Mouse (Mus musculus) spleen, adult 2 months (tissue): ENCODE measurements at regions not wholly inside any gene's neighbourhood (a gene's known extent, or its start where the extent isn't known, plus 50 kb on each side); places are given as distances from the start of the nearest gene placed in this dataset.

ENCODE experiments used
- CTCF ChIP-seq: fragments of 200-500 bp; IDR thresholded peaks from 2 replicates; pipeline ENCODE4 v1.5.1; 2011; ENCODE audit warnings: mild to moderate bottlenecking, inconsistent platforms; ENCODE audit not compliant: insufficient read depth, insufficient read length, insufficient replicate concordance; ENCODE audit errors: extremely low read depth
- POLR2A ChIP-seq: fragments of 200-500 bp; IDR thresholded peaks from 2 replicates; pipeline ENCODE4 v1.6.1; 2011; ENCODE audit warnings: low read depth, low read length, inconsistent platforms

DNA sequence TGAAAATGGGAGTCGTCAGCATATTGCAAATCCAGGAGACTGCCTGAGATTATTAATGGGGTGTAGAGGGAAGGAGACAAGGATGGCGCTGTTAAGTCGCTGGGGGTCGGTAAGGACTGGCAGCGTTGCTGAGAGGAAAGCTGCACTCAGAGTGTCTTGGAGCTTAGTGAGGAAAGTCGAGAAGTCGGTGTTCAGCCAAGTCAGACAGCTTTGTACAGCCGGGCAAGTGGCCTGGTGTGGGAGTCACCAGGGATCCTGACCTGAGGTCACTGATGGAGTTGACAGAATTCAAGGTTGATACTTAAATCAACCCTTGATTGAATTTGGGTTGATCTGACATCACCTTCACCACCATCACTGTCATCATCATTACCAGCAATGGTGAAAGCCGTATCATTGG lies 175.3 kb downstream of the Slc30a10 start:
- TF ChIP-seq POLR2A: no peak
- no peak for TF ChIP-seq CTCF
